Mouse (Mus musculus): ENCODE results near the gene Pck2.
A peak's percentile ranks its signal among the peaks of the same experiment; 100 is the strongest.

Pck2 gene

GRCm38 (mm10) chr14:55575711-55576110 lies 35.6 kb downstream of the Pck2 start:
- DNase-seq (ENCODE audit: low read depth, low spot score) = no peak

- DNase-seq (ENCODE audit: low read depth, low spot score) = no peak
These were observed 36.3 kb downstream of the Pck2 start for GRCm38 (mm10) chr14:55576376-55576775.

GRCm38 (mm10) chr14:55577871-55578667 lies 38.0 kb downstream of the Pck2 start, which contains the start of gene Psme1:
Gene Psme1 (plus strand): TSS chr14:55578123.
- DNase-seq (ENCODE audit: low read depth, low spot score) = no peak

GRCm38 (mm10) chr14:55578668-55579269 lies 38.7 kb downstream of the Pck2 start:
- no peak for DNase-seq (ENCODE audit: low read depth, low spot score)

- DNase-seq (ENCODE audit: low read depth, low spot score) = no peak
These were observed 39.7 kb downstream of the Pck2 start for GRCm38 (mm10) chr14:55579511-55580496.

GRCm38 (mm10) chr14:55580731-55581130 lies 40.7 kb downstream of the Pck2 start:
- no peak for DNase-seq (ENCODE audit: low read depth, low spot score)

GRCm38 (mm10) chr14:55581981-55582681 lies 42.1 kb downstream of the Pck2 start:
- DNase-seq (ENCODE audit: low read depth, low spot score) = no peak

GRCm38 (mm10) chr14:55584303-55584701 lies 44.2 kb downstream of the Pck2 start:
- DNase-seq (ENCODE audit: low read depth, low spot score) = no peak

GRCm38 (mm10) chr14:55584702-55585565 lies 44.9 kb downstream of the Pck2 start, which contains the start of gene Emc9:
Gene Emc9 (minus strand): TSS chr14:55585302.
- DNase-seq (ENCODE audit: low read depth, low spot score) = no peak

- DNase-seq (ENCODE audit: low read depth, low spot score) = no peak
These were observed 45.5 kb downstream of the Pck2 start for GRCm38 (mm10) chr14:55585566-55585960.

- no peak for DNase-seq (ENCODE audit: low read depth, low spot score)
These were observed 46.1 kb downstream of the Pck2 start for GRCm38 (mm10) chr14:55586149-55586548.

- no peak for DNase-seq (ENCODE audit: low read depth, low spot score)
These were observed 49.2 kb downstream of the Pck2 start for GRCm38 (mm10) chr14:55589271-55589670.

- no peak for DNase-seq (ENCODE audit: low read depth, low spot score)
These were observed 49.8 kb downstream of the Pck2 start for GRCm38 (mm10) chr14:55589771-55590448.

- DNase-seq (ENCODE audit: low read depth, low spot score) = peak; percentile 89
These were observed 50.8 kb downstream of the Pck2 start, which contains the start of gene Psme2 for GRCm38 (mm10) chr14:55590748-55591330. Gene Psme2 (minus strand): TSS chr14:55591113.

- DNase-seq (ENCODE audit: low read depth, low spot score) = peak; percentile 89
These were observed 51.3 kb downstream of the Pck2 start, which contains the start of gene Rnf31 for GRCm38 (mm10) chr14:55591331-55591891. Gene Rnf31 (plus strand): TSS chr14:55591708.

GRCm38 (mm10) chr14:55592226-55592625 lies 52.2 kb downstream of the Pck2 start:
- no peak for DNase-seq (ENCODE audit: low read depth, low spot score)

- DNase-seq (ENCODE audit: low read depth, low spot score) = no peak
These were observed 56.1 kb downstream of the Pck2 start for GRCm38 (mm10) chr14:55596036-55596690.

All from WW6 (cell line).